Mouse (Mus musculus) lung, postnatal 0 days (tissue): ENCODE measurements at regions not wholly inside any gene's neighbourhood (a gene's known extent, or its start where the extent isn't known, plus 50 kb on each side); places are given as distances from the start of the nearest gene placed in this dataset.

ENCODE experiments used
- ATAC-seq: fragments of 200-750 bp; cut with Nextera tagmentation; 2 replicates; pipeline ENCODE4 v1.8.0; 2017; ENCODE audit warnings: moderate library complexity
- DNase-seq: peaks from one replicate; pipeline ENCODE4 v3.0.0-alpha.2; 2016; ENCODE audit warnings: low spot score
- H3K27ac ChIP-seq: fragments of 300-500 bp; sonication (generic); 2 replicates; pipeline ENCODE4 v1.5.1; 2014; ENCODE audit warnings: antibody characterized with exemption, mild to moderate bottlenecking, low read length, mixed read lengths
- H3K27me3 ChIP-seq: fragments of 300-500 bp; sonication (generic); replicated peaks from 2 replicates; pipeline ENCODE4 v1.6.1; 2014; ENCODE audit warnings: low read length, mixed read lengths; ENCODE audit not compliant: insufficient read depth
- H3K36me3 ChIP-seq: fragments of 300-500 bp; sonication (generic); 2 replicates; pipeline ENCODE4 v1.6.1; 2014; ENCODE audit warnings: low read length, mixed read lengths; ENCODE audit not compliant: insufficient read depth
- H3K4me1 ChIP-seq: fragments of 300-500 bp; sonication (generic); 2 replicates; pipeline ENCODE4 v1.6.1; 2014; ENCODE audit warnings: antibody characterized with exemption, low read depth, low read length, mixed read lengths; ENCODE audit not compliant: insufficient read depth
- H3K4me2 ChIP-seq: fragments of 300-500 bp; sonication (generic); replicated peaks from 2 replicates; pipeline ENCODE4 v1.6.1; 2014; ENCODE audit warnings: low read depth, mild to moderate bottlenecking, low read length, moderate library complexity, mixed read lengths
- H3K4me3 ChIP-seq: fragments of 300-500 bp; sonication (generic); 2 replicates; pipeline ENCODE4 v1.5.1; 2014; ENCODE audit warnings: low read depth, low read length
- H3K9ac ChIP-seq: fragments of 300-500 bp; sonication (generic); replicated peaks from 2 replicates; pipeline ENCODE4 v1.6.1; 2014; ENCODE audit warnings: low read depth, mild to moderate bottlenecking
- H3K9me3 ChIP-seq: fragments of 300-500 bp; sonication (generic); 2 replicates; pipeline ENCODE4 v1.6.1; 2016; ENCODE audit warnings: low read length, mixed read lengths
- CTCF ChIP-seq: IDR thresholded peaks from 2 replicates; pipeline ENCODE4 v1.5.1; 2016; ENCODE audit warnings: antibody characterized with exemption, mild to moderate bottlenecking
- EP300 ChIP-seq: IDR thresholded peaks from 2 replicates; pipeline ENCODE4 v1.6.1; 2016; ENCODE audit warnings: antibody characterized with exemption, mild to moderate bottlenecking, control low read depth
- WGBS: fragments of 180-500 bp; shearing (Covaris S2); extraction: QIAGEN DNeasy Blood & Tissue Kit; methylation state at CpG from one replicate; pipeline ENCODE4 v1.1.7; 2014; 5-methylcytosine and 5-hydroxymethylcytosine counted together

GRCm38 (mm10) chr19:36178828-36179251 is 58.9 kb upstream of the Ankrd1 start:
- Histone ChIP-seq H3K9me3 (no peaks in the 10 kb centered on the region), H3K27ac (no peak overlapping the region), H3K36me3 (no peaks in the 10 kb centered on the region), H3K4me1 (peaks cover 7% of the 10 kb centered on the region; the same call in 1 of the 2 replicates), H3K9ac (no peak overlapping the region), H3K27me3 (no peaks in the 10 kb centered on the region), H3K4me2 (no peak overlapping the region), H3K4me3 (no peak overlapping the region)
- peak; percentile 82 for ATAC-seq
- TF ChIP-seq CTCF (peak; percentile 45), EP300 (0 out of 2 replicates have a peak, but pooled peaks have one; percentile 50)
- DNase-seq: peak; percentile 62
- WGBS: 53% methylated on average over 6 of the region's 6 CpGs

- no peaks in the 10 kb centered on the region for H3K27me3 ChIP-seq
- TF ChIP-seq EP300 (no peak), CTCF (no peak)
Measured at GRCm38 (mm10) chr19:36180329-36180728, 60.4 kb upstream of the Ankrd1 start.

GRCm38 (mm10) chr19:36181535-36181934 is 61.6 kb upstream of the Ankrd1 start:
- TF ChIP-seq CTCF (no peak), EP300 (no peak)
- 36% methylated on average over 2 of the region's 2 CpGs for WGBS

More at GRCm38 (mm10) chr19:36180329-36180728, 60.4 kb upstream of the Ankrd1 start:
- Histone ChIP-seq H3K4me2 (no peak overlapping the region), H3K27ac (no peak overlapping the region), H3K36me3 (no peaks in the 10 kb centered on the region), H3K4me1 (peaks cover 7% of the 10 kb centered on the region; the same call in 1 of the 2 replicates), H3K9me3 (no peaks in the 10 kb centered on the region), H3K4me3 (no peak overlapping the region), H3K9ac (no peak overlapping the region)
- ATAC-seq (no peak), DNase-seq (no peak)
- 80% methylated on average over 7 of the region's 7 CpGs for WGBS

GRCm38 (mm10) chr19:36183127-36183526 is 63.2 kb upstream of the Ankrd1 start:
- ATAC-seq (peak; percentile 73), DNase-seq (peak; percentile 85)
- no peak overlapping the region for H3K9ac ChIP-seq
- TF ChIP-seq CTCF: peak; percentile 96
- no peak for TF ChIP-seq EP300
- 18% methylated on average over 2 of the region's 2 CpGs for WGBS
- no peak overlapping the region for H3K4me2 ChIP-seq
- H3K9me3 ChIP-seq: no peaks in the 10 kb centered on the region
- no peak overlapping the region for H3K27ac ChIP-seq
- no peaks in the 10 kb centered on the region for H3K27me3 ChIP-seq
- H3K4me1 ChIP-seq: peaks cover 7% of the 10 kb centered on the region; the same call in 1 of the 2 replicates
- no peak overlapping the region for H3K4me3 ChIP-seq
- no peaks in the 10 kb centered on the region for H3K36me3 ChIP-seq

More at GRCm38 (mm10) chr19:36181535-36181934, 61.6 kb upstream of the Ankrd1 start:
- H3K9me3 ChIP-seq: no peaks in the 10 kb centered on the region
- H3K36me3 ChIP-seq: no peaks in the 10 kb centered on the region
- DNase-seq: no peak
- no peak overlapping the region for H3K4me3 ChIP-seq
- peaks cover 7% of the 10 kb centered on the region; the same call in 1 of the 2 replicates for H3K4me1 ChIP-seq
- no peak overlapping the region for H3K4me2 ChIP-seq
- H3K9ac ChIP-seq: no peak overlapping the region
- no peak for ATAC-seq
- no peaks in the 10 kb centered on the region for H3K27me3 ChIP-seq
- H3K27ac ChIP-seq: no peak overlapping the region

- Histone ChIP-seq H3K4me3 (no peak overlapping the region), H3K36me3 (no peaks in the 10 kb centered on the region), H3K4me2 (no peak overlapping the region), H3K27me3 (no peaks in the 10 kb centered on the region), H3K9ac (no peak overlapping the region), H3K4me1 (no peaks in the 10 kb centered on the region), H3K9me3 (no peaks in the 10 kb centered on the region), H3K27ac (no peak overlapping the region)
- DNase-seq (no peak), ATAC-seq (no peak)
- TF ChIP-seq EP300 (no peak), CTCF (no peak)
- 81% methylated on average over 5 of the region's 5 CpGs for WGBS
Measured at GRCm38 (mm10) chr19:36189662-36190061, 69.8 kb upstream of the Ankrd1 start.

GRCm38 (mm10) chr19:36191641-36192040 is 71.7 kb upstream of the Ankrd1 start:
- Histone ChIP-seq H3K4me1 (no peaks in the 10 kb centered on the region), H3K36me3 (no peaks in the 10 kb centered on the region), H3K27me3 (no peaks in the 10 kb centered on the region), H3K4me3 (no peak overlapping the region), H3K4me2 (no peak overlapping the region), H3K27ac (no peak overlapping the region), H3K9me3 (no peaks in the 10 kb centered on the region), H3K9ac (no peak overlapping the region)
- no peak for TF ChIP-seq EP300
- TF ChIP-seq CTCF: no peak
- ATAC-seq (no peak), DNase-seq (no peak)
- WGBS: 84% methylated on average over 7 of the region's 7 CpGs

GRCm38 (mm10) chr19:36204269-36204668 is 84.4 kb upstream of the Ankrd1 start:
- 91% methylated on average over 2 of the region's 2 CpGs for WGBS
- no peak overlapping the region for H3K9ac ChIP-seq
- H3K36me3 ChIP-seq: no peaks in the 10 kb centered on the region
- H3K4me1 ChIP-seq: no peaks in the 10 kb centered on the region
- no peak overlapping the region for H3K4me2 ChIP-seq
- H3K27ac ChIP-seq: no peak overlapping the region
- ATAC-seq: no peak
- no peak for TF ChIP-seq EP300
- TF ChIP-seq CTCF: no peak
- no peaks in the 10 kb centered on the region for H3K27me3 ChIP-seq
- DNase-seq: no peak
- no peak overlapping the region for H3K4me3 ChIP-seq
- no peaks in the 10 kb centered on the region for H3K9me3 ChIP-seq
